Mouse (Mus musculus): ENCODE measurements around the gene Psat1. TPM values are rescaled to one million over a fixed set of nuclear protein-coding genes. Genes with fewer than 3 reads are reported as not detected.

The Psat1 gene
- polyA plus RNA-seq (2012; fragmentation: generic; extraction: Trizol) = 292 TPM
- long read RNA-seq, experiment 1, transcript Psat1-201 (9 exons, 2,617 nt) = major isoform, 236 of 261 reads
- long read RNA-seq, experiment 1, partial matches to known transcripts = 7 of 261 reads
- long read RNA-seq, experiment 1, other reads (novel, unspliced or antisense) = 16 of 261 reads
- long read RNA-seq, experiment 2, transcript Psat1-201 (9 exons, 2,617 nt) = major isoform, 2,010 of 2,060 reads
- long read RNA-seq, experiment 2, transcript Psat1-205 (9 exons, 2,291 nt) = minor isoform, 9 of 2,060 reads
- long read RNA-seq, experiment 2, partial matches to known transcripts = 4 of 2,060 reads
- long read RNA-seq, experiment 2, other reads (novel, unspliced or antisense) = 36 of 2,060 reads

GRCm38 (mm10) chr19:15947237-15947636, at the start of gene Psat1:
Psat1 (minus strand) TSS chr19:15947337.
- no peak for TF ChIP-seq USF1 (IDR thresholded peaks at IDR 0.05; ENCODE audit: low read depth)
- TF ChIP-seq FOSL1 (IDR thresholded peaks at IDR 0.05; ENCODE audit: insufficient read depth, low read length, poor library complexity, severe bottlenecking) = no peak
- no peak for TF ChIP-seq MYOD1 (IDR thresholded peaks at IDR 0.05; ENCODE audit: control insufficient read depth, insufficient read length, low read depth)
- no peak for TF ChIP-seq CTCF (IDR thresholded peaks at IDR 0.05; ENCODE audit: control insufficient read depth, insufficient read depth, insufficient read length)
- TF ChIP-seq CEBPB (IDR thresholded peaks at IDR 0.05; ENCODE audit: low read depth) = no peak
- TF ChIP-seq MAX (IDR thresholded peaks at IDR 0.05) = no peak
- TF ChIP-seq MYOG (IDR thresholded peaks at IDR 0.05; ENCODE audit: control insufficient read depth, extremely low read depth, insufficient read length) = no peak
- no peaks in the 10 kb centered on the region for H3K36me3 ChIP-seq (ENCODE audit: control insufficient read depth, insufficient read depth)
- H3ac ChIP-seq (ENCODE audit: control insufficient read depth, insufficient read length, low read depth) = no peak within 1 kb of the TSS
- no peaks in the 10 kb centered on the region for H3K27me3 ChIP-seq (ENCODE audit: control insufficient read depth, insufficient read depth, insufficient read length)
- H3K79me2 ChIP-seq (ENCODE audit: control insufficient read depth, insufficient read depth) = no peaks in the 10 kb centered on the region
- no peaks in the 10 kb centered on the region for H3K79me3 ChIP-seq (ENCODE audit: low read depth)
- no peak within 1 kb of the TSS for H3K4me3 ChIP-seq (ENCODE audit: insufficient read depth, poor library complexity, severe bottlenecking)

GRCm38 (mm10) chr19:15990102-15990501, 43.0 kb upstream of the Psat1 start:
- no peaks in the 10 kb centered on the region for H3K79me3 ChIP-seq (ENCODE audit: low read depth)
- H3K4me3 ChIP-seq (ENCODE audit: insufficient read depth, poor library complexity, severe bottlenecking) = no peak overlapping the region
- no peak overlapping the region for H3ac ChIP-seq (ENCODE audit: control insufficient read depth, insufficient read length, low read depth)
- TF ChIP-seq CTCF (IDR thresholded peaks at IDR 0.05; ENCODE audit: control insufficient read depth, insufficient read depth, insufficient read length) (no peak), MYOD1 (IDR thresholded peaks at IDR 0.05; ENCODE audit: control insufficient read depth, insufficient read length, low read depth) (no peak), CEBPB (IDR thresholded peaks at IDR 0.05; ENCODE audit: low read depth) (no peak), FOSL1 (IDR thresholded peaks at IDR 0.05; ENCODE audit: insufficient read depth, low read length, poor library complexity, severe bottlenecking) (no peak), USF1 (IDR thresholded peaks at IDR 0.05; ENCODE audit: low read depth) (no peak)
- H3K27me3 ChIP-seq (ENCODE audit: control insufficient read depth, insufficient read depth, insufficient read length) = no peaks in the 10 kb centered on the region
- no peaks in the 10 kb centered on the region for H3K36me3 ChIP-seq (ENCODE audit: control insufficient read depth, insufficient read depth)
- no peaks in the 10 kb centered on the region for H3K79me2 ChIP-seq (ENCODE audit: control insufficient read depth, insufficient read depth)

- no peaks in the 10 kb centered on the region for H3K36me3 ChIP-seq (ENCODE audit: control insufficient read depth, insufficient read depth)
- TF ChIP-seq CTCF (IDR thresholded peaks at IDR 0.05; ENCODE audit: control insufficient read depth, insufficient read depth, insufficient read length) (no peak), CEBPB (IDR thresholded peaks at IDR 0.05; ENCODE audit: low read depth) (no peak), MYOG (IDR thresholded peaks at IDR 0.05; ENCODE audit: control insufficient read depth, extremely low read depth, insufficient read length) (no peak), MAX (IDR thresholded peaks at IDR 0.05) (no peak), FOSL1 (IDR thresholded peaks at IDR 0.05; ENCODE audit: insufficient read depth, low read length, poor library complexity, severe bottlenecking) (no peak), USF1 (IDR thresholded peaks at IDR 0.05; ENCODE audit: low read depth) (no peak), MYOD1 (IDR thresholded peaks at IDR 0.05; ENCODE audit: control insufficient read depth, insufficient read length, low read depth) (no peak)
Observed at GRCm38 (mm10) chr19:15985172-15985713, 38.1 kb upstream of the Psat1 start.

GRCm38 (mm10) chr19:15984449-15985171, 37.5 kb upstream of the Psat1 start, which contains the start of gene Cep78:
Cep78 (minus strand) TSS chr19:15984989.
- H3K4me3 ChIP-seq (ENCODE audit: insufficient read depth, poor library complexity, severe bottlenecking) = peak within 1 kb of the TSS; percentile 71
- TF ChIP-seq FOSL1 (IDR thresholded peaks at IDR 0.05; ENCODE audit: insufficient read depth, low read length, poor library complexity, severe bottlenecking) = no peak
- TF ChIP-seq MYOD1 (IDR thresholded peaks at IDR 0.05; ENCODE audit: control insufficient read depth, insufficient read length, low read depth) = no peak
- peak; percentile 35 for TF ChIP-seq MAX (IDR thresholded peaks at IDR 0.05)
- TF ChIP-seq CTCF (IDR thresholded peaks at IDR 0.05; ENCODE audit: control insufficient read depth, insufficient read depth, insufficient read length) = peak; percentile 1
- TF ChIP-seq USF1 (IDR thresholded peaks at IDR 0.05; ENCODE audit: low read depth) = no peak
- TF ChIP-seq CEBPB (IDR thresholded peaks at IDR 0.05; ENCODE audit: low read depth) = no peak
- H3K36me3 ChIP-seq (ENCODE audit: control insufficient read depth, insufficient read depth) = no peaks in the 10 kb centered on the region
- no peaks in the 10 kb centered on the region for H3K27me3 ChIP-seq (ENCODE audit: control insufficient read depth, insufficient read depth, insufficient read length)
- H3K79me2 ChIP-seq (ENCODE audit: control insufficient read depth, insufficient read depth) = peaks cover 19% of the 10 kb centered on the region
- peaks cover 3% of the 10 kb centered on the region for H3K79me3 ChIP-seq (ENCODE audit: low read depth)
- peak within 1 kb of the TSS; percentile 69 for H3ac ChIP-seq (ENCODE audit: control insufficient read depth, insufficient read length, low read depth)

More at GRCm38 (mm10) chr19:15985172-15985713, 38.1 kb upstream of the Psat1 start:
- Histone ChIP-seq H3K4me3 (ENCODE audit: insufficient read depth, poor library complexity, severe bottlenecking) (peak overlapping the region; percentile 71), H3ac (ENCODE audit: control insufficient read depth, insufficient read length, low read depth) (peak overlapping the region; percentile 32), H3K79me2 (ENCODE audit: control insufficient read depth, insufficient read depth) (peaks cover 19% of the 10 kb centered on the region), H3K79me3 (ENCODE audit: low read depth) (peaks cover 3% of the 10 kb centered on the region), H3K27me3 (ENCODE audit: control insufficient read depth, insufficient read depth, insufficient read length) (no peaks in the 10 kb centered on the region)

GRCm38 (mm10) chr19:15983739-15984344, 36.7 kb upstream of the Psat1 start:
- peaks cover 3% of the 10 kb centered on the region for H3K79me3 ChIP-seq (ENCODE audit: low read depth)
- peaks cover 3% of the 10 kb centered on the region for H3K36me3 ChIP-seq (ENCODE audit: control insufficient read depth, insufficient read depth)
- H3ac ChIP-seq (ENCODE audit: control insufficient read depth, insufficient read length, low read depth) = no peak overlapping the region
- peaks cover 19% of the 10 kb centered on the region for H3K79me2 ChIP-seq (ENCODE audit: control insufficient read depth, insufficient read depth)
- H3K4me3 ChIP-seq (ENCODE audit: insufficient read depth, poor library complexity, severe bottlenecking) = peak overlapping the region; percentile 71
- no peak for TF ChIP-seq FOSL1 (IDR thresholded peaks at IDR 0.05; ENCODE audit: insufficient read depth, low read length, poor library complexity, severe bottlenecking)
- no peak for TF ChIP-seq CEBPB (IDR thresholded peaks at IDR 0.05; ENCODE audit: low read depth)
- no peak for TF ChIP-seq MYOD1 (IDR thresholded peaks at IDR 0.05; ENCODE audit: control insufficient read depth, insufficient read length, low read depth)
- no peak for TF ChIP-seq MAX (IDR thresholded peaks at IDR 0.05)
- TF ChIP-seq CTCF (IDR thresholded peaks at IDR 0.05; ENCODE audit: control insufficient read depth, insufficient read depth, insufficient read length) = no peak
- TF ChIP-seq USF1 (IDR thresholded peaks at IDR 0.05; ENCODE audit: low read depth) = no peak
- no peak for TF ChIP-seq MYOG (IDR thresholded peaks at IDR 0.05; ENCODE audit: control insufficient read depth, extremely low read depth, insufficient read length)
- no peaks in the 10 kb centered on the region for H3K27me3 ChIP-seq (ENCODE audit: control insufficient read depth, insufficient read depth, insufficient read length)

All from C2C12 (cell line).